Mouse (Mus musculus) stomach, embryonic 15.5 days (tissue): ENCODE measurements at regions not wholly inside any gene's neighbourhood (a gene's known extent, or its start where the extent isn't known, plus 50 kb on each side); places are given as distances from the start of the nearest gene placed in this dataset.
A peak's percentile ranks its signal among the peaks of the same experiment; 100 is the strongest.

Experiments used
- ATAC-seq: fragments of 200-750 bp; cut with Nextera tagmentation; 2 replicates; pipeline ENCODE4 v1.8.0; 2017; ENCODE audit warnings: low read depth, moderate number of reproducible peaks, moderate TSS enrichment; ENCODE audit not compliant: insufficient read depth, low FRiP score
- H3K27ac ChIP-seq: fragments of 300-500 bp; sonication (generic); 2 replicates; pipeline ENCODE4 v1.5.1; 2015; ENCODE audit warnings: mild to moderate bottlenecking, inconsistent platforms
- H3K27me3 ChIP-seq: fragments of 300-500 bp; sonication (generic); replicated peaks from 2 replicates; pipeline ENCODE4 v1.6.1; 2015; ENCODE audit warnings: inconsistent platforms
- H3K36me3 ChIP-seq: fragments of 300-500 bp; sonication (generic); 2 replicates; pipeline ENCODE4 v1.6.1; 2015; ENCODE audit warnings: inconsistent platforms
- H3K4me1 ChIP-seq: fragments of 300-500 bp; sonication (generic); 2 replicates; pipeline ENCODE4 v1.6.1; 2015; ENCODE audit warnings: inconsistent platforms
- H3K4me2 ChIP-seq: fragments of 300-500 bp; sonication (generic); 2 replicates; pipeline ENCODE4 v1.6.1; 2015; ENCODE audit warnings: mild to moderate bottlenecking, inconsistent platforms
- H3K4me3 ChIP-seq: fragments of 300-500 bp; sonication (generic); replicated peaks from 2 replicates; pipeline ENCODE4 v1.5.1; 2015; ENCODE audit warnings: inconsistent platforms
- H3K9ac ChIP-seq: fragments of 300-500 bp; sonication (generic); 2 replicates; pipeline ENCODE4 v1.6.1; 2015; ENCODE audit warnings: inconsistent platforms
- H3K9me3 ChIP-seq: fragments of 300-500 bp; sonication (generic); 2 replicates; pipeline ENCODE4 v1.6.1; 2016; ENCODE audit warnings: inconsistent platforms
- WGBS: fragments of 180-500 bp; shearing (Covaris S2); methylation state at CpG from one replicate; pipeline ENCODE4 v1.1.7; 2015; 5-methylcytosine and 5-hydroxymethylcytosine counted together

GRCm38 (mm10) chr8:77872771-77873170, 148.5 kb upstream of the Ednra start:
- Histone ChIP-seq H3K4me2 (no peak overlapping the region), H3K9me3 (no peaks in the 10 kb centered on the region), H3K9ac (no peak overlapping the region), H3K36me3 (no peaks in the 10 kb centered on the region), H3K27ac (no peak overlapping the region), H3K27me3 (no peaks in the 10 kb centered on the region), H3K4me3 (no peak overlapping the region), H3K4me1 (no peaks in the 10 kb centered on the region)
- ATAC-seq: no peak
- 88% methylated on average over 1 of the region's 1 CpGs for WGBS

GRCm38 (mm10) chr8:77919776-77920175, 195.5 kb upstream of the Ednra start:
- Histone ChIP-seq H3K9ac (no peak overlapping the region), H3K9me3 (no peaks in the 10 kb centered on the region), H3K4me1 (no peaks in the 10 kb centered on the region), H3K4me2 (no peak overlapping the region), H3K27ac (no peak overlapping the region), H3K36me3 (no peaks in the 10 kb centered on the region), H3K4me3 (no peak overlapping the region), H3K27me3 (no peaks in the 10 kb centered on the region)
- no peak for ATAC-seq
- WGBS: 83% methylated on average over 3 of the region's 3 CpGs

- no peak overlapping the region for H3K4me2 ChIP-seq
- no peaks in the 10 kb centered on the region for H3K4me1 ChIP-seq
- H3K9ac ChIP-seq: no peak overlapping the region
- ATAC-seq: no peak
- H3K27me3 ChIP-seq: no peaks in the 10 kb centered on the region
- no peaks in the 10 kb centered on the region for H3K9me3 ChIP-seq
- H3K27ac ChIP-seq: no peak overlapping the region
- no peak overlapping the region for H3K4me3 ChIP-seq
- H3K36me3 ChIP-seq: no peaks in the 10 kb centered on the region
- 41% methylated on average over 4 of the region's 4 CpGs for WGBS
These were observed 197.6 kb upstream of the Ednra start for GRCm38 (mm10) chr8:77921868-77922267.

GRCm38 (mm10) chr8:77947702-77948101, 223.4 kb upstream of the Ednra start:
- Histone ChIP-seq H3K27me3 (no peaks in the 10 kb centered on the region), H3K27ac (no peak overlapping the region), H3K36me3 (no peaks in the 10 kb centered on the region), H3K4me3 (no peak overlapping the region), H3K4me1 (no peaks in the 10 kb centered on the region), H3K9ac (no peak overlapping the region), H3K4me2 (no peak overlapping the region), H3K9me3 (no peaks in the 10 kb centered on the region)
- no peak for ATAC-seq
- 87% methylated on average over 3 of the region's 3 CpGs for WGBS

- no peaks in the 10 kb centered on the region for H3K4me1 ChIP-seq
- H3K36me3 ChIP-seq: no peaks in the 10 kb centered on the region
- H3K4me2 ChIP-seq: no peak overlapping the region
- H3K27ac ChIP-seq: no peak overlapping the region
- WGBS: 84% methylated on average over 5 of the region's 5 CpGs
- H3K9ac ChIP-seq: no peak overlapping the region
- H3K4me3 ChIP-seq: no peak overlapping the region
- no peak for ATAC-seq
- no peaks in the 10 kb centered on the region for H3K27me3 ChIP-seq
- no peaks in the 10 kb centered on the region for H3K9me3 ChIP-seq
These were observed 225.4 kb upstream of the Ednra start for GRCm38 (mm10) chr8:77949640-77950039.

GRCm38 (mm10) chr8:77958814-77959372, 234.6 kb upstream of the Ednra start:
- ATAC-seq: no peak
- Histone ChIP-seq H3K9ac (no peak overlapping the region), H3K9me3 (no peaks in the 10 kb centered on the region), H3K4me3 (no peak overlapping the region), H3K36me3 (no peaks in the 10 kb centered on the region), H3K27ac (no peak overlapping the region), H3K4me2 (no peak overlapping the region), H3K4me1 (no peaks in the 10 kb centered on the region), H3K27me3 (no peaks in the 10 kb centered on the region)
- WGBS: 81% methylated on average over 4 of the region's 4 CpGs

- ATAC-seq: no peak
- H3K9ac ChIP-seq: no peak overlapping the region
- H3K9me3 ChIP-seq: no peaks in the 10 kb centered on the region
- H3K4me1 ChIP-seq: no peaks in the 10 kb centered on the region
- H3K27me3 ChIP-seq: no peaks in the 10 kb centered on the region
- WGBS: 68% methylated on average over 3 of the region's 3 CpGs
- no peak overlapping the region for H3K4me2 ChIP-seq
- H3K36me3 ChIP-seq: no peaks in the 10 kb centered on the region
- no peak overlapping the region for H3K4me3 ChIP-seq
- no peak overlapping the region for H3K27ac ChIP-seq
These were observed 238.9 kb upstream of the Ednra start for GRCm38 (mm10) chr8:77963102-77963698.

GRCm38 (mm10) chr8:77970378-77970777, 242.7 kb upstream of the Ttc29 start:
- H3K4me2 ChIP-seq: no peak overlapping the region
- H3K9ac ChIP-seq: no peak overlapping the region
- WGBS: 50% methylated on average over 8 of the region's 8 CpGs
- H3K4me3 ChIP-seq: no peak overlapping the region
- H3K27me3 ChIP-seq: no peaks in the 10 kb centered on the region
- H3K27ac ChIP-seq: no peak overlapping the region
- H3K4me1 ChIP-seq: no peaks in the 10 kb centered on the region
- no peak for ATAC-seq
- H3K36me3 ChIP-seq: no peaks in the 10 kb centered on the region
- no peaks in the 10 kb centered on the region for H3K9me3 ChIP-seq

- Histone ChIP-seq H3K9ac (no peak overlapping the region), H3K27ac (no peak overlapping the region), H3K4me2 (no peak overlapping the region), H3K4me1 (no peaks in the 10 kb centered on the region), H3K27me3 (no peaks in the 10 kb centered on the region), H3K36me3 (no peaks in the 10 kb centered on the region), H3K4me3 (no peak overlapping the region), H3K9me3 (no peaks in the 10 kb centered on the region)
- no peak for ATAC-seq
- WGBS: 42% methylated on average over 4 of the region's 4 CpGs
These were observed 239.4 kb upstream of the Ttc29 start for GRCm38 (mm10) chr8:77973714-77974113.

GRCm38 (mm10) chr8:77979106-77979505, 234.0 kb upstream of the Ttc29 start:
- Histone ChIP-seq H3K4me1 (no peaks in the 10 kb centered on the region), H3K36me3 (no peaks in the 10 kb centered on the region), H3K4me2 (no peak overlapping the region), H3K27ac (no peak overlapping the region), H3K9me3 (no peaks in the 10 kb centered on the region), H3K9ac (no peak overlapping the region), H3K27me3 (no peaks in the 10 kb centered on the region), H3K4me3 (no peak overlapping the region)
- WGBS: 72% methylated on average over 2 of the region's 2 CpGs
- no peak for ATAC-seq

GRCm38 (mm10) chr8:77980701-77981100, 232.4 kb upstream of the Ttc29 start:
- Histone ChIP-seq H3K36me3 (no peaks in the 10 kb centered on the region), H3K4me2 (no peak overlapping the region), H3K27me3 (no peaks in the 10 kb centered on the region), H3K4me3 (no peak overlapping the region), H3K9me3 (no peaks in the 10 kb centered on the region), H3K9ac (no peak overlapping the region), H3K27ac (no peak overlapping the region), H3K4me1 (no peaks in the 10 kb centered on the region)
- WGBS: 50% methylated on average over 3 of the region's 3 CpGs
- no peak for ATAC-seq

- H3K9ac ChIP-seq: no peak overlapping the region
- H3K27ac ChIP-seq: no peak overlapping the region
- no peak overlapping the region for H3K4me3 ChIP-seq
- no peaks in the 10 kb centered on the region for H3K9me3 ChIP-seq
- H3K4me1 ChIP-seq: no peaks in the 10 kb centered on the region
- H3K36me3 ChIP-seq: no peaks in the 10 kb centered on the region
- ATAC-seq: no peak
- 75% methylated on average over 3 of the region's 3 CpGs for WGBS
- H3K27me3 ChIP-seq: no peaks in the 10 kb centered on the region
- H3K4me2 ChIP-seq: no peak overlapping the region
These were observed 231.1 kb upstream of the Ttc29 start for GRCm38 (mm10) chr8:77982031-77982430.

- Histone ChIP-seq H3K36me3 (no peaks in the 10 kb centered on the region), H3K4me2 (no peak overlapping the region), H3K27ac (peak overlapping the region; percentile 55; the same call in 1 of the 2 replicates), H3K9me3 (no peaks in the 10 kb centered on the region), H3K4me3 (no peak overlapping the region), H3K4me1 (no peaks in the 10 kb centered on the region), H3K9ac (no peak overlapping the region), H3K27me3 (no peaks in the 10 kb centered on the region)
- 33% methylated on average over 3 of the region's 3 CpGs for WGBS
- no peak for ATAC-seq
These were observed 229.6 kb upstream of the Ttc29 start for GRCm38 (mm10) chr8:77983476-77983875.
